Mouse (Mus musculus) forebrain, embryonic 14.5 days (tissue): Measurements from ENCODE around the gene Cnnm3. TPM values are rescaled to one million over a fixed set of nuclear protein-coding genes. Genes with fewer than 3 reads are reported as not detected.
A peak's percentile ranks its signal among the peaks of the same experiment; 100 is the strongest.

Experiments used
- ATAC-seq: fragments of 200-750 bp; cut with Nextera tagmentation; 2 replicates; pipeline ENCODE4 v1.8.0; 2017; ENCODE audit warnings: mild to moderate bottlenecking, moderate library complexity
- DNase-seq: peaks from one replicate; pipeline ENCODE4 v3.0.0-alpha.2; 2015; ENCODE audit warnings: low spot score
- H3K27ac ChIP-seq: fragments of 300-500 bp; sonication (generic); 2 replicates; pipeline ENCODE4 v1.5.1; 2014; ENCODE audit warnings: low read depth, mild to moderate bottlenecking, control low read depth, low read length, moderate library complexity
- H3K27me3 ChIP-seq: fragments of 300-500 bp; sonication (generic); replicated peaks from 2 replicates; pipeline ENCODE4 v1.6.1; 2014; ENCODE audit warnings: low read length, control low read depth, mixed read lengths; ENCODE audit not compliant: control insufficient read depth, insufficient read depth
- H3K36me3 ChIP-seq: fragments of 300-500 bp; sonication (generic); 2 replicates; pipeline ENCODE4 v1.6.1; 2014; ENCODE audit warnings: low read length, control low read depth; ENCODE audit not compliant: control insufficient read depth, insufficient read depth
- H3K4me1 ChIP-seq: fragments of 300-500 bp; sonication (generic); 2 replicates; pipeline ENCODE4 v1.6.1; 2014; ENCODE audit warnings: antibody characterized with exemption, low read length, control low read depth; ENCODE audit not compliant: control insufficient read depth, insufficient read depth
- H3K4me2 ChIP-seq: fragments of 300-500 bp; sonication (generic); 2 replicates; pipeline ENCODE4 v1.6.1; 2014; ENCODE audit warnings: mild to moderate bottlenecking, control low read depth, low read length
- H3K4me3 ChIP-seq: fragments of 300-500 bp; sonication (generic); 2 replicates; pipeline ENCODE4 v1.5.1; 2014; ENCODE audit warnings: low read depth, low read length, control low read depth
- H3K9ac ChIP-seq: fragments of 300-500 bp; sonication (generic); 2 replicates; pipeline ENCODE4 v1.6.1; 2014; ENCODE audit warnings: mild to moderate bottlenecking, low read length, control low read depth, moderate library complexity
- H3K9me3 ChIP-seq: fragments of 300-500 bp; sonication (generic); replicated peaks from 2 replicates; pipeline ENCODE4 v1.6.1; 2016; ENCODE audit warnings: low read length, control low read depth, mixed read lengths; ENCODE audit not compliant: control insufficient read depth
- WGBS: fragments of 180-500 bp; shearing (Covaris S2); extraction: QIAGEN DNeasy Blood & Tissue Kit; methylation state at CpG from one replicate; pipeline ENCODE4 v1.1.7; 2014; 5-methylcytosine and 5-hydroxymethylcytosine counted together
- microRNA-seq: library from miRNA; unstranded; fragments of <30 nt; microRNA quantifications from one replicate; pipeline ENCODE4, GENCODE M21; 2016
- polyA plus RNA-seq: library from polyadenylated mRNA; unstranded; fragments of >200 nt; fragmentation: Nextera tagmentation; extraction: Ambion mirVana; gene quantifications from 2 replicates; pipeline ENCODE4 v1.2.1, GENCODE M21; 2014

Gene Cnnm3
- polyA plus RNA-seq, 1 experiment from 2014 or later = 5.2 TPM

GRCm38 (mm10) chr1:36572140-36572700 lies 60.6 kb downstream of the Cnnm3 start:
- ATAC-seq (no peak), DNase-seq (no peak)
- no peak overlapping the region for H3K4me2 ChIP-seq
- H3K27ac ChIP-seq = 0 out of 2 replicates have a peak overlapping the region, but pooled peaks have one; percentile 5
- H3K4me1 ChIP-seq = peaks cover 4% of the 10 kb centered on the region; the same call in 1 of the 2 replicates
- no peak overlapping the region for H3K4me3 ChIP-seq
- no peaks in the 10 kb centered on the region for H3K36me3 ChIP-seq
- no peaks in the 10 kb centered on the region for H3K9me3 ChIP-seq
- 0 out of 2 replicates have a peak, but pooled peaks cover under 1% of the 10 kb centered on the region for H3K27me3 ChIP-seq
- no peak overlapping the region for H3K9ac ChIP-seq
- 72% methylated on average over 2 of the region's 2 CpGs for WGBS

- Histone ChIP-seq H3K9me3 (no peaks in the 10 kb centered on the region), H3K36me3 (no peaks in the 10 kb centered on the region), H3K27me3 (0 out of 2 replicates have a peak, but pooled peaks cover 5% of the 10 kb centered on the region), H3K4me3 (no peak overlapping the region), H3K4me1 (peaks cover 4% of the 10 kb centered on the region; the same call in 1 of the 2 replicates), H3K9ac (no peak overlapping the region), H3K27ac (no peak overlapping the region), H3K4me2 (no peak overlapping the region)
- no peak for DNase-seq
- 71% methylated on average over 1 of the region's 1 CpGs for whole genome bisulfite sequencing
- no peak for ATAC-seq
Measured at GRCm38 (mm10) chr1:36572709-36573108, 61.0 kb downstream of the Cnnm3 start.

GRCm38 (mm10) chr1:36573524-36573923 lies 61.9 kb downstream of the Cnnm3 start:
- no peak overlapping the region for H3K4me2 ChIP-seq
- DNase-seq (no peak), ATAC-seq (no peak)
- 90% methylated on average over 8 of the region's 8 CpGs for WGBS
- H3K4me3 ChIP-seq = no peak overlapping the region
- H3K27me3 ChIP-seq = 0 out of 2 replicates have a peak, but pooled peaks cover 5% of the 10 kb centered on the region
- no peak overlapping the region for H3K27ac ChIP-seq
- peaks cover 4% of the 10 kb centered on the region; the same call in 1 of the 2 replicates for H3K4me1 ChIP-seq
- H3K9ac ChIP-seq = no peak overlapping the region
- H3K36me3 ChIP-seq = no peaks in the 10 kb centered on the region
- H3K9me3 ChIP-seq = no peaks in the 10 kb centered on the region

GRCm38 (mm10) chr1:36574196-36574955 lies 62.7 kb downstream of the Cnnm3 start:
- no peak for ATAC-seq
- H3K9ac ChIP-seq = no peak overlapping the region
- H3K36me3 ChIP-seq = no peaks in the 10 kb centered on the region
- H3K27me3 ChIP-seq = 0 out of 2 replicates have a peak, but pooled peaks cover 5% of the 10 kb centered on the region
- no peak for DNase-seq
- peaks cover 4% of the 10 kb centered on the region; the same call in 1 of the 2 replicates for H3K4me1 ChIP-seq
- WGBS = 79% methylated on average over 5 of the region's 5 CpGs
- H3K27ac ChIP-seq = no peak overlapping the region
- H3K9me3 ChIP-seq = no peaks in the 10 kb centered on the region
- H3K4me2 ChIP-seq = no peak overlapping the region
- H3K4me3 ChIP-seq = no peak overlapping the region

GRCm38 (mm10) chr1:36575347-36575746 lies 63.7 kb downstream of the Cnnm3 start:
- no peak for DNase-seq

GRCm38 (mm10) chr1:36576991-36577675 lies 65.5 kb downstream of the Cnnm3 start:
- ATAC-seq = no peak
- Histone ChIP-seq H3K4me3 (no peak overlapping the region), H3K27ac (no peak overlapping the region), H3K27me3 (0 out of 2 replicates have a peak, but pooled peaks cover 5% of the 10 kb centered on the region), H3K36me3 (no peaks in the 10 kb centered on the region), H3K9me3 (no peaks in the 10 kb centered on the region), H3K4me2 (no peak overlapping the region), H3K4me1 (peaks cover 24% of the 10 kb centered on the region), H3K9ac (no peak overlapping the region)
- DNase-seq = no peak
- 70% methylated on average over 6 of the region's 6 CpGs for WGBS

More at GRCm38 (mm10) chr1:36575347-36575746, 63.7 kb downstream of the Cnnm3 start:
- Histone ChIP-seq H3K27ac (no peak overlapping the region), H3K4me1 (peaks cover 12% of the 10 kb centered on the region), H3K4me2 (no peak overlapping the region), H3K4me3 (no peak overlapping the region), H3K9me3 (no peaks in the 10 kb centered on the region), H3K9ac (no peak overlapping the region), H3K27me3 (0 out of 2 replicates have a peak, but pooled peaks cover 5% of the 10 kb centered on the region), H3K36me3 (no peaks in the 10 kb centered on the region)
- WGBS = 65% methylated on average over 6 of the region's 6 CpGs
- no peak for ATAC-seq

Small RNAs within 50 kb of the gene (microRNA-seq; reads per million reads assigned to microRNA genes)
- gene Gm47280 = not detected

Other genes starting within 250 kb of the Cnnm3 start
- gene Neurl3, start 237.2 kb upstream of the Cnnm3 start, polyA plus RNA-seq = 0.32 and 0.51 TPM in 2 replicates
- gene Arid5a, start 204.1 kb upstream of the Cnnm3 start, polyA plus RNA-seq = 1.8 and 2.0 TPM in 2 replicates
- gene Kansl3, start 142.7 kb upstream of the Cnnm3 start, polyA plus RNA-seq = 18.3 and 26.7 TPM in 2 replicates
- 0.98 and 1.0 TPM in 2 replicates for gene Fer1l5, start 139.6 kb upstream of the Cnnm3 start, polyA plus RNA-seq
- gene Lman2l, start 66.6 kb upstream of the Cnnm3 start, polyA plus RNA-seq = 32.6 and 39.3 TPM in 2 replicates
- gene Cnnm4, start 40.2 kb upstream of the Cnnm3 start, polyA plus RNA-seq = 7.8 and 9.0 TPM in 2 replicates
- gene Ankrd23, start 25.0 kb downstream of the Cnnm3 start, polyA plus RNA-seq = 3.8 and 5.2 TPM in 2 replicates
- 0.22 TPM in 1 of 2 replicates, not detected in the other for gene Gm42417, start 27.6 kb downstream of the Cnnm3 start, polyA plus RNA-seq
- 15.4 and 15.7 TPM in 2 replicates for gene Ankrd39, start 35.6 kb downstream of the Cnnm3 start, polyA plus RNA-seq
- gene Sema4c, start 46.5 kb downstream of the Cnnm3 start, polyA plus RNA-seq = 5.9 and 6.9 TPM in 2 replicates
- gene Fam178b, start 171.3 kb downstream of the Cnnm3 start, polyA plus RNA-seq = 0.26 TPM in 1 of 2 replicates, not detected in the other
- 606 and 697 TPM in 2 replicates for gene Cox5b, start 179.6 kb downstream of the Cnnm3 start, polyA plus RNA-seq
- gene 4933424G06Rik, start 198.3 kb downstream of the Cnnm3 start, polyA plus RNA-seq = 0.40 TPM in 1 of 2 replicates, not detected in the other
- gene Actr1b, start 202.6 kb downstream of the Cnnm3 start, polyA plus RNA-seq = 73.7 and 86.8 TPM in 2 replicates
- gene Zap70, start 249.9 kb downstream of the Cnnm3 start, polyA plus RNA-seq = 0.99 and 1.5 TPM in 2 replicates